Mouse (Mus musculus) testis, adult 2 months (tissue): Measurements from ENCODE around the gene Srsf1. TPM values are rescaled to one million over a fixed set of nuclear protein-coding genes. Genes with fewer than 3 reads are reported as not detected.

Experiments used
- H3K27ac ChIP-seq: fragments of 200-500 bp; 2 replicates; pipeline ENCODE4 v1.5.1; 2012; ENCODE audit warnings: low read depth, low read length; ENCODE audit not compliant: control insufficient read depth, insufficient read depth
- H3K27me3 ChIP-seq: fragments of 200-500 bp; 2 replicates; pipeline ENCODE4 v1.6.1; 2012; ENCODE audit warnings: mild to moderate bottlenecking, low read length, moderate library complexity; ENCODE audit not compliant: control insufficient read depth, insufficient read depth
- H3K36me3 ChIP-seq: fragments of 200-500 bp; 2 replicates; pipeline ENCODE4 v1.6.1; 2012; ENCODE audit warnings: mild to moderate bottlenecking, low read length; ENCODE audit not compliant: control insufficient read depth, insufficient read depth
- H3K4me1 ChIP-seq: fragments of 200-500 bp; 2 replicates; pipeline ENCODE4 v1.6.1; 2012; ENCODE audit warnings: low read length; ENCODE audit not compliant: control insufficient read depth, insufficient read depth
- H3K4me3 ChIP-seq: fragments of 200-500 bp; 2 replicates; pipeline ENCODE4 v1.5.1; 2012; ENCODE audit warnings: low read depth, mild to moderate bottlenecking, low read length, moderate library complexity, mixed read lengths; ENCODE audit not compliant: control insufficient read depth
- CTCF ChIP-seq: fragments of 200-500 bp; IDR thresholded peaks from 2 replicates; pipeline ENCODE4 v1.5.1; 2012; ENCODE audit warnings: low read depth, mild to moderate bottlenecking, inconsistent platforms, low read length, moderate library complexity; ENCODE audit not compliant: control insufficient read depth, insufficient read depth, insufficient replicate concordance
- POLR2A ChIP-seq: fragments of 200-500 bp; IDR thresholded peaks from 2 replicates; pipeline ENCODE4 v1.6.1; 2012; ENCODE audit warnings: low read depth, mild to moderate bottlenecking, inconsistent platforms, low read length, moderate library complexity; ENCODE audit not compliant: control insufficient read depth
- polyA plus RNA-seq: library from polyadenylated mRNA; depleted of rRNA; stranded (reverse); fragments of >200 nt; gene quantifications from 2 replicates; pipeline ENCODE4 v1.2.3, GENCODE M21; 2012; rRNA removed

Gene Srsf1
- polyA plus RNA-seq = 68.5 and 95.9 TPM in 2 replicates

GRCm38 (mm10) chr11:88046944-88047794 is at the start of gene Srsf1:
TSS of gene Srsf1 (plus strand) at chr11:88047373.
- H3K27me3 ChIP-seq = no peaks in the 10 kb centered on the region
- peak; percentile 93 for TF ChIP-seq POLR2A
- TF ChIP-seq CTCF = no peak
- H3K36me3 ChIP-seq = peaks cover 3% of the 10 kb centered on the region
- H3K4me1 ChIP-seq = peaks cover 4% of the 10 kb centered on the region
- H3K27ac ChIP-seq = peak within 1 kb of the TSS; percentile 99
- H3K4me3 ChIP-seq = peak within 1 kb of the TSS; percentile 95

GRCm38 (mm10) chr11:87999751-88000150 is 47.4 kb upstream of the Srsf1 start:
- Histone ChIP-seq H3K27me3 (no peaks in the 10 kb centered on the region), H3K27ac (no peak overlapping the region), H3K4me3 (no peak overlapping the region), H3K36me3 (no peaks in the 10 kb centered on the region), H3K4me1 (no peaks in the 10 kb centered on the region; the same call in 1 of the 2 replicates)
- TF ChIP-seq CTCF = no peak
- no peak for TF ChIP-seq POLR2A

GRCm38 (mm10) chr11:88002738-88003137 is 44.4 kb upstream of the Srsf1 start:
- H3K27me3 ChIP-seq = no peaks in the 10 kb centered on the region
- no peaks in the 10 kb centered on the region for H3K36me3 ChIP-seq
- no peaks in the 10 kb centered on the region; the same call in 1 of the 2 replicates for H3K4me1 ChIP-seq
- no peak overlapping the region for H3K27ac ChIP-seq
- TF ChIP-seq POLR2A = no peak
- no peak for TF ChIP-seq CTCF
- no peak overlapping the region for H3K4me3 ChIP-seq

- no peak overlapping the region for H3K27ac ChIP-seq
- no peaks in the 10 kb centered on the region for H3K27me3 ChIP-seq
- no peaks in the 10 kb centered on the region for H3K36me3 ChIP-seq
- TF ChIP-seq POLR2A = no peak
- no peak for TF ChIP-seq CTCF
- no peak overlapping the region for H3K4me3 ChIP-seq
- H3K4me1 ChIP-seq = no peaks in the 10 kb centered on the region
These were observed 43.0 kb upstream of the Srsf1 start for GRCm38 (mm10) chr11:88004123-88004522.

GRCm38 (mm10) chr11:88008641-88009040 is 38.5 kb upstream of the Srsf1 start:
- Histone ChIP-seq H3K27ac (no peak overlapping the region), H3K27me3 (no peaks in the 10 kb centered on the region), H3K4me1 (peaks cover 10% of the 10 kb centered on the region), H3K4me3 (no peak overlapping the region), H3K36me3 (no peaks in the 10 kb centered on the region)
- TF ChIP-seq CTCF (no peak), POLR2A (no peak)

GRCm38 (mm10) chr11:88009542-88010190 is 37.5 kb upstream of the Srsf1 start:
- Histone ChIP-seq H3K27ac (no peak overlapping the region), H3K36me3 (no peaks in the 10 kb centered on the region), H3K4me1 (peaks cover 11% of the 10 kb centered on the region), H3K27me3 (no peaks in the 10 kb centered on the region), H3K4me3 (no peak overlapping the region)
- TF ChIP-seq CTCF (no peak), POLR2A (no peak)

GRCm38 (mm10) chr11:88011208-88011913 is 35.8 kb upstream of the Srsf1 start:
- TF ChIP-seq POLR2A = no peak
- TF ChIP-seq CTCF = no peak
- Histone ChIP-seq H3K4me1 (peaks cover 11% of the 10 kb centered on the region), H3K36me3 (no peaks in the 10 kb centered on the region), H3K27ac (no peak overlapping the region), H3K27me3 (no peaks in the 10 kb centered on the region), H3K4me3 (no peak overlapping the region)
